Mouse (Mus musculus) layer of hippocampus, adult 2 months (tissue): ENCODE measurements at regions not wholly inside any gene's neighbourhood (a gene's known extent, or its start where the extent isn't known, plus 50 kb on each side); places are given as distances from the start of the nearest gene placed in this dataset.

Experiments
- DNase-seq, 2 experiments: peaks; one replicate each; pipeline ENCODE4 v3.0.0; 2022; ENCODE audit warnings: low spot score in 2 of 2
- H3K27ac ChIP-seq: fragments of 200-600 bp; 2 replicates; pipeline ENCODE4 v1.8.1; 2022
- H3K4me3 ChIP-seq: fragments of 200-600 bp; 2 replicates; pipeline ENCODE4 v1.8.1; 2022; ENCODE audit warnings: mild to moderate bottlenecking
- CTCF ChIP-seq: fragments of 200-600 bp; conservative IDR thresholded peaks from 2 replicates; pipeline ENCODE4 v1.8.1; 2022; ENCODE audit warnings: antibody characterized with exemption, mild to moderate bottlenecking, moderate library complexity

- Histone ChIP-seq H3K4me3 (no peak overlapping the region), H3K27ac (no peak overlapping the region)
- TF ChIP-seq CTCF: no peak
- no peak for DNase-seq
Measured at GRCm38 (mm10) chr12:77054211-77054610, 92.2 kb upstream of the Max start.

DNA sequence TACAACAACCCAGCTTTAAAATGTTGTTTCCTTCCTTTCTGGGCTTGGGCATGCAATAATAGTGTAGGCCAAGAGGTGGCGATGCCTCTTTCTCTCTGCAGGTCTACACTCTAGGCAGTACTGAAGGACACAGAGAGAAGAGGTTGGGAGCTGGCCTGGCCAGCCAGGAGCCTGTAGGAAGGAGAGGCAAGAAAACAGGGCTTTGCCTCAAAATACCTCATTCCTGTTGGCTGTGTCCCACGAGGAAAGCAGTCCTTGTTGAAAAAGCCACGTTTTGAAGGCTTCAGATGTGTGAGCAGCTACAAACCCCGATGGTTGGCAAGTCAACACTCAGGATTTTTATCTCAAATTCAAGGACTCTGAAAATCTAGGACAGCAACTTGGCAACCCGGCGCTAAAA, 90.9 kb upstream of the Max start:
- Histone ChIP-seq H3K4me3 (no peak overlapping the region), H3K27ac (peak overlapping the region; percentile 54)
- DNase-seq: peak; percentile 42 to 60
- TF ChIP-seq CTCF: peak; percentile 84

DNA sequence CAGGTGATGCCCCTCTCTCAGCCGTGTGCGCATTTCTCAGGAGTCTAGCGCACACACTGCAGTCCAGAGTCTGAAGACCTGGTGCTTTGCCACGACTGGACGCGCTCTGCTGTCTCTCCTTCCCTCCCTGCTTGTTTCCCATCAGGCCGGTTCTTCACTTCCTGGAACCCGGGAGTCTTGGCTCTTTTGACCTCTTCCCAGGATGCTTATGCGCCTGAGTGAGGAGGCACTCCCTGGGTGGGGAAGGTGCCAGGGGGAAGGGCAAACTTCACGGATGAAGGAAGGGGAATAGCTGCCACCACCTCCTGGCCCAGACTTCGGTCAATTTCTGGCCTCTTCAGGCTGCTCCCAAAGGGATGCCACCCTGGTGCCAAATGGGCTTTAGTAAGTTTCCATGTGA, 86.4 kb upstream of the Max start:
- Histone ChIP-seq H3K4me3 (no peak overlapping the region), H3K27ac (no peak overlapping the region)
- no peak for TF ChIP-seq CTCF
- DNase-seq: no peak

- Histone ChIP-seq H3K27ac (no peak overlapping the region), H3K4me3 (no peak overlapping the region)
- no peak for TF ChIP-seq CTCF
- DNase-seq: no peak
Measured at GRCm38 (mm10) chr12:77047273-77047672, 85.3 kb upstream of the Max start.

DNA sequence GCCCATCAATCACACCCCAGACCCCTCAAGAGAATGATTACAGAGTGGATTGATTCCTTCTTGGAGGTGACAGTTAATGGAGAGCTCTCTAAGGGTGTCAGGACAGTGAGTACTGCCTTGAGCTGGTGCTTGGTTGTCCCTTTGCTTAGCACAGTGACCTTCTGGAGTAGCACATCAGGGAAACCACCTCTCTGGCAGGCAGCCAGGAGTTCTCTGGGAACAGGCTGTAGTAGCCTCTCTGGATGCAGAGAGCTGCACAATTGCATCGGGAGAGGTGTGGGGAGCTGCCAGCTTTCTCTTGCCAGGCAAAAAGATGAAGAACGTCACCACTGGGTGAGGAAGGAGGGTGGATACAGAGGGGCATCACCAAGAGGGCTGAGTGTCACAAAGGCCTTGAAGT, 84.0 kb upstream of the Max start:
- DNase-seq: no peak
- Histone ChIP-seq H3K4me3 (no peak overlapping the region), H3K27ac (no peak overlapping the region)
- TF ChIP-seq CTCF: no peak

- no peak overlapping the region for H3K27ac ChIP-seq
- no peak for TF ChIP-seq CTCF
- H3K4me3 ChIP-seq: no peak overlapping the region
- DNase-seq: no peak
Measured at GRCm38 (mm10) chr12:77045356-77045755, 83.4 kb upstream of the Max start.

DNA sequence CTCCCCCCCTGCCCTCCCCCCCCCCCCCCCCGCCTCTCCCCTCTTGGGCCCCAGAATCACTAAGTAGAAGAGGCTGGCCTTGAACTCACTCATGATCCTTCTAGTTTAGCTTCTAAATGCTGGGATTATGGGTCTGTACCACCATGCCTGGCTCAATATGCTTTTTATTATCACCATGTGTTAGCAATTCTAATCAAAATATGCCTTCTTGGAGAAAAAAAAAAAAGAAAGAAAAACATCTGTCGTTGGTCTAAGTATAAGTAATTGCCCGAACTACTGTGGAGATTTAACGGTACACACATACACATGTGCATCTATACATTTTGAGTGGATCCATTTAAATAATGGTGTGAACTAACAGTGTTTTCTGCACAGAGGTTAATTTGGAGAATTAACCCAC, 80.4 kb upstream of the Max start:
- Histone ChIP-seq H3K4me3 (no peak overlapping the region), H3K27ac (no peak overlapping the region)
- no peak for DNase-seq
- no peak for TF ChIP-seq CTCF

DNA sequence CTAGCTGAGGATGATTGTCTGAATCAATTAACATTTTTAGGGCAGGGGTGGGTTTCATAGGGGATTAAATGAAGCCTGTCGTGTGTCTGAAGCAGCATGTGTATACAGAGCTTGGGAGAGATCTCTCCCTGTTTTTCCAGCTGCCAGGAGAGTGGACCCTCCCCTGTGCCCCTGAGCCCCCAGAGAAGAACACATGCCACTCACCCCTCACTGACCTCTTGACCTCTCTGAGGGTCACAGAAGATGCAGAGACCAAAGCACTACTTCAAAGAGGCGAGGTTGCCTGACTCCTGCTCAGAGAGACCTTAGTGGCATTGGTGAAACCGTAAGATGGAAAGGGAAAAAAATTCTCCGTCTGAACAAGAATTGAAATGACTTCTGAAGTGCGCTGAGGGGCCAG, 79.1 kb upstream of the Max start:
- Histone ChIP-seq H3K4me3 (no peak overlapping the region), H3K27ac (no peak overlapping the region)
- TF ChIP-seq CTCF: no peak
- no peak for DNase-seq

GRCm38 (mm10) chr12:77039953-77040305, 77.9 kb upstream of the Max start:
- Histone ChIP-seq H3K4me3 (no peak overlapping the region), H3K27ac (no peak overlapping the region)
- DNase-seq: no peak
- TF ChIP-seq CTCF: no peak

DNA sequence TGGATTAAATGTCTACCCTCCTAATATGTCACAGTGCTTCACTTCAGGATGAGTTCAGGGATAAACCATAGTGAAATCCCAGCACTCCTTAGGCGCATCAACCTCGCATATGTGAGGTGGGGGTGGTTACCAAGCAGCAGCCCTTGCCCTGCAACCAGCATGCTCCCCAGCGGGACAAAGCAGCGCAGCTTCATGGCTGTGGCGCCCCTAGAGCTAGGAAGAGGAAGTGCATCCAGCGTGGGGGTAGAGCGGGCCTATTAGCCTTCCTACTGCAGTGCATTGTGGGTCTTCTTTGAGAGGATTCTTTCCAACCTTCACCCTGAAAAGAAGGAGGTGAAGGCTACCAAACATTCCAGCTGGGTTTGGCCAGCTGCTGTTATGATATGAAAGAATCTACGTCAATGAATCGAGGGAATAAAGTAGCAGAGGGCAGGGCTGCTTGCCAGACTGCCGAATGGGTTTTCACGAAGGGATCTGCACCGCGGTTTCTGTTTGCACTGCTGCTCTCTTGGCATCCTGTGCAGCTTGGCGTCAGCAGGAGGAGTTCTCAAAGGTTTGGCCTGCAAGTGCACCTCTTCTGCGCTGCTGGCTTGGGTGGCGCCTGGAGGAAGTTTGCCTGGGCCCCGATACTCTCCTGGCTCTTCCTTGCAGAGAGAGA, 77.4 kb upstream of the Max start:
- TF ChIP-seq CTCF: peak; percentile 72
- Histone ChIP-seq H3K4me3 (no peak overlapping the region), H3K27ac (no peak overlapping the region)
- no peak for DNase-seq

DNA sequence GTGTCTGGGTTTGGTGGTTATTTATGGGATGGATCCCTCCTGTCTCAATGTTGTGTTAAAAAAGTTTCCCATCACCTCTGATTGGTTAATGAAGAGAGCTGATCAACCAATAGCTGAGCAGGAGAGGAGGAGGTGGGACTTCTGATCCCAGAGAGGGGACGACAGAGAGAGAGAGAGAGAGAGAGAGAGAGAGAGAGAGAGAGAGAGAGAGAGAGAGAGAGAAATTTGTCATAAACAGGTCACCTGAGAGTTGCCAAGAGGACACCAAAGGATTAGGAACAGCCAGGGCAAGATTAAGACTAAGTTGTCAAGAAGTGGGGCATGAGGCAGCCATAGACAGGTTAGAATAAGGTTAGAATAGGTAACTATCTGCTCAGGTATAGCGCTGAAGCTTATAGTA, 73.7 kb upstream of the Max start:
- no peak for DNase-seq
- H3K4me3 ChIP-seq: no peak overlapping the region
- TF ChIP-seq CTCF: no peak
- H3K27ac ChIP-seq: no peak overlapping the region

GRCm38 (mm10) chr12:77031448-77031847, 69.4 kb upstream of the Max start:
- Histone ChIP-seq H3K4me3 (no peak overlapping the region), H3K27ac (no peak overlapping the region)
- peak; percentile 30 for TF ChIP-seq CTCF
- no peak for DNase-seq

DNA sequence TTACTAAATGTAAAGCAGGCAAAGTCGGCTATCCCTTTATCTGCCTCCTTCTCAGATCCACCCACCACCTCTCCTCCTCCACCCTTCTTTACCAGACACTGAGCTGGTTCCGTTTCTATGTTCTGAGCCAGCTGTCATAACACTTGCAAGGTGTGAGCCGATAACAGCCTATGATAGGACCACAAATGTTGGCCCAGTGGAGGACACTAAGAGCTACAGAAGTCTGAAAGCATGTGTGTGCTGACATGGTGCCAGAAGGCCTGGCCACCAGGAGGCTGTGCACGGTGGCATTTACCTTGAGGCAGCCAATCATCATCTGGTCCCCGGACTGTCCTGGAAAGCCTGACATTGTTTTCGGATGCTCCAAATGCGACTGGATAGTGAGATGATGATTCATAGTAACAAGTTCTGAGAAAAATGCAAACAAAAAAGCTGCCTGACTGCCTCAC, 63.5 kb upstream of the Max start:
- H3K27ac ChIP-seq: no peak overlapping the region
- no peak overlapping the region for H3K4me3 ChIP-seq
- no peak for DNase-seq
- TF ChIP-seq CTCF: no peak

- Histone ChIP-seq H3K4me3 (no peak overlapping the region), H3K27ac (no peak overlapping the region)
- no peak for DNase-seq
- no peak for TF ChIP-seq CTCF
Measured at GRCm38 (mm10) chr12:77022538-77022937, 60.5 kb upstream of the Max start.

GRCm38 (mm10) chr12:77021881-77022280, 59.9 kb upstream of the Max start:
- no peak overlapping the region for H3K4me3 ChIP-seq
- DNase-seq: no peak
- no peak for TF ChIP-seq CTCF
- no peak overlapping the region for H3K27ac ChIP-seq
